In genomic region chr5:77015544-77016482, GRCm38 (mm10) we compare ENCODE assay signal across 8 mouse cellular contexts. TPM values are rescaled to one million over a fixed set of nuclear protein-coding genes. Genes with fewer than 3 reads are reported as not detected.
A peak's percentile ranks its signal among the peaks of the same experiment; 100 is the strongest.
DNase-seq lines count a peak whose midpoint lies in the region; ATAC-seq and TF ChIP-seq lines count a peak whose summit lies in the region.

TSS of gene Thegl (plus strand) at chr5:77016023.

- ATAC-seq in hindbrain, embryonic 16.5 days = peak; percentile 98

- no peaks in the 10 kb centered on the region for H3K4me1 ChIP-seq in cortical plate, adult 2 months (ENCODE audit: control insufficient read depth, insufficient read depth, low read length)
- no peaks in the 10 kb centered on the region for H3K4me1 ChIP-seq in hindbrain, embryonic 16.5 days (ENCODE audit: control insufficient read depth, insufficient read depth, low read depth, low read length)

- no peaks in the 10 kb centered on the region for H3K27me3 ChIP-seq in hindbrain, embryonic 16.5 days (replicated peaks; ENCODE audit: control insufficient read depth, insufficient read depth, low read length)

- H3K27ac ChIP-seq in cortical plate, adult 2 months (ENCODE audit: insufficient read depth, low read length) = no peak within 1 kb of the TSS
- H3K27ac ChIP-seq in gastrocnemius, adult 2 months = no peak within 1 kb of the TSS
- H3K27ac ChIP-seq in hindbrain, embryonic 16.5 days (ENCODE audit: low read depth, low read length) = no peak within 1 kb of the TSS
- H3K27ac ChIP-seq in left cerebral cortex, adult 2 months = no peak within 1 kb of the TSS

- H3K36me3 ChIP-seq in hindbrain, embryonic 16.5 days (ENCODE audit: control insufficient read depth, insufficient read depth, low read length) = no peaks in the 10 kb centered on the region

- peak within 1 kb of the TSS; percentile 90 for H3K4me2 ChIP-seq in hindbrain, embryonic 16.5 days (ENCODE audit: low read length)

- no peak for TF ChIP-seq POLR2A in cortical plate, adult 2 months (IDR thresholded peaks at IDR 0.05; ENCODE audit: extremely low read depth, insufficient read depth, low read length)

- no peaks in the 10 kb centered on the region for H3K9me3 ChIP-seq in hindbrain, embryonic 16.5 days (ENCODE audit: control insufficient read depth, low read length)

- 10% methylated on average over 56 of the region's 57 CpGs for WGBS in hindbrain, embryonic 16.5 days

- peak within 1 kb of the TSS; percentile 62 for H3K9ac ChIP-seq in hindbrain, embryonic 16.5 days (ENCODE audit: low read depth, low read length)

- TF ChIP-seq CTCF in cortical plate, adult 2 months (IDR thresholded peaks at IDR 0.05; ENCODE audit: extremely low read depth, insufficient read depth, low read length) = no peak
- no peak for TF ChIP-seq CTCF in gastrocnemius, adult 2 months (IDR thresholded peaks at IDR 0.05)
- TF ChIP-seq CTCF in left cerebral cortex, adult 2 months (IDR thresholded peaks at IDR 0.05) = no peak

- intact Hi-C loops in gastrocnemius, adult 2 months (cut with DNase I) = loop anchor here (10.0 kb wide), 1 partner anchor 159 kb away; no protein-coding TSS in a partner anchor
- intact Hi-C loops in left cerebral cortex, adult 2 months (cut with DNase I) = no loop called here

- peak within 1 kb of the TSS; percentile 29 for H3K4me3 ChIP-seq in cortical plate, adult 2 months (ENCODE audit: insufficient read depth, low read length)
- peak within 1 kb of the TSS; percentile 70 for H3K4me3 ChIP-seq in gastrocnemius, adult 2 months
- peak within 1 kb of the TSS; percentile 58 for H3K4me3 ChIP-seq in hindbrain, embryonic 16.5 days (ENCODE audit: low read length)
- peak within 1 kb of the TSS; percentile 64 for H3K4me3 ChIP-seq in left cerebral cortex, adult 2 months

- DNase-seq in adrenal gland, adult 18-20 months (ENCODE audit: low spot score in 2 of 2) = peak; percentile 80 to 81
- peak; percentile 91 for DNase-seq in gastrocnemius, adult 2 months
- peak; percentile 74 to 78 for DNase-seq in left cerebral cortex, adult 2 months (ENCODE audit: extremely low spot score in 1 of 2, low spot score in 2 of 2)
- DNase-seq in lung, postnatal 4 days = peak; percentile 85 to 86
- peak; percentile 90 for DNase-seq in retina, embryonic 14.5 days (ENCODE audit: low spot score)
- peak; percentile 55 for DNase-seq in thymus, postnatal 25 days

RNA-seq across cellular contexts. Expression of gene Thegl, which starts in this region (rescaled TPM):
- total RNA-seq in adrenal gland, adult 18-20 months (2021) = not detected
- 0.19 and 0.46 TPM in 2 replicates for polyA plus RNA-seq in cortical plate, adult 2 months (2012; rRNA removed)
- not detected for total RNA-seq in gastrocnemius, adult 2 months (2021)
- polyA plus RNA-seq in hindbrain, embryonic 16.5 days (2015; fragmentation: Nextera tagmentation; extraction: Ambion mirVana) = 0.40 and 0.73 TPM in 2 replicates
- total RNA-seq in left cerebral cortex, adult 2 months (2021) = under 1 TPM; 0.47 to 0.57 TPM

Comparison
In these comparisons a context has a peak if more than half of its experiments do, and no peak if none do; other contexts are left out.
1. Peak in DNase-seq in adrenal gland, adult 18-20 months; RNA of the gene not detected or under 1 TPM.
2. Peak in DNase-seq and H3K4me3 ChIP-seq in gastrocnemius, adult 2 months; RNA of the gene not detected or under 1 TPM.
3. Peak in ATAC-seq, H3K4me3 ChIP-seq, H3K9ac ChIP-seq and H3K4me2 ChIP-seq in hindbrain, embryonic 16.5 days; RNA of the gene not detected or under 1 TPM.
4. Peak in DNase-seq and H3K4me3 ChIP-seq in left cerebral cortex, adult 2 months; RNA of the gene not detected or under 1 TPM.